Mouse (Mus musculus) ES-E14 (cell line): ENCODE data around the gene Tanc2. TPM values are rescaled to one million over a fixed set of nuclear protein-coding genes. Genes with fewer than 3 reads are reported as not detected.
A peak's percentile ranks its signal among the peaks of the same experiment; 100 is the strongest.

Source experiments
- DNase-seq: peaks from one replicate; pipeline ENCODE4 v3.0.0-alpha.2; 2013; ENCODE audit warnings: low read depth, low spot score
- H3K27ac ChIP-seq: 2 replicates; pipeline ENCODE4 v1.5.1; 2012; ENCODE audit warnings: low read depth, mild to moderate bottlenecking, low read length, moderate library complexity, mixed read lengths; ENCODE audit not compliant: poor library complexity, insufficient read depth, severe bottlenecking
- H3K36me3 ChIP-seq: 2 replicates; pipeline ENCODE4 v1.6.1; 2012; ENCODE audit warnings: mild to moderate bottlenecking, low read length, moderate library complexity, mixed read lengths; ENCODE audit not compliant: control insufficient read depth, poor library complexity, insufficient read depth, severe bottlenecking
- H3K4me1 ChIP-seq, 2 experiments: fragments of 150-350 bp in 1 of 2; sonication (generic) in 1 of 2; 2 replicates each; pipeline ENCODE4 v1.6.1; 2012; ENCODE audit warnings: low read length in 2 of 2, mild to moderate bottlenecking in 1 of 2, mixed read lengths in 1 of 2; ENCODE audit not compliant: control insufficient read depth in 2 of 2, insufficient read depth in 2 of 2, poor library complexity in 1 of 2
- H3K4me3 ChIP-seq, 2 experiments: fragments of 150-350 bp in 1 of 2; sonication (generic) in 1 of 2; 2 replicates each; pipeline ENCODE4 v1.5.1; 2012; ENCODE audit warnings: low read length in 2 of 2, low read depth in 1 of 2, mild to moderate bottlenecking in 1 of 2, mixed read lengths in 1 of 2; ENCODE audit not compliant: insufficient read depth in 1 of 2, poor library complexity in 1 of 2, severe bottlenecking in 1 of 2
- H3K9ac ChIP-seq: 2 replicates; pipeline ENCODE4 v1.6.1; 2012; ENCODE audit warnings: low read depth, mild to moderate bottlenecking, low read length, mixed read lengths; ENCODE audit not compliant: poor library complexity, insufficient read depth, severe bottlenecking
- H3K9me3 ChIP-seq: fragments of 150-350 bp; sonication (generic); 2 replicates; pipeline ENCODE4 v1.6.1; 2012; ENCODE audit warnings: low read depth, mild to moderate bottlenecking, low read length; ENCODE audit not compliant: control insufficient read depth, insufficient read depth
- CHD2 ChIP-seq: IDR thresholded peaks from 2 replicates; pipeline ENCODE4 v1.6.1; 2014; ENCODE audit warnings: mild to moderate bottlenecking, low read depth, low read length, inconsistent platforms
- HCFC1 ChIP-seq: IDR thresholded peaks from 2 replicates; pipeline ENCODE4 v1.6.1; 2012; ENCODE audit warnings: low read length, inconsistent platforms, borderline replicate concordance; ENCODE audit not compliant: insufficient read depth
- MAFK ChIP-seq: IDR thresholded peaks from 2 replicates; pipeline ENCODE4 v1.6.1; 2014; ENCODE audit warnings: mild to moderate bottlenecking, low read depth, low read length, inconsistent platforms; ENCODE audit not compliant: insufficient read depth
- ZC3H11A ChIP-seq: IDR thresholded peaks from 2 replicates; pipeline ENCODE4 v1.6.1; 2012; ENCODE audit warnings: low read depth, mild to moderate bottlenecking, inconsistent platforms, low read length, borderline replicate concordance
- ZNF384 ChIP-seq: IDR thresholded peaks from 2 replicates; pipeline ENCODE4 v1.6.1; 2012; ENCODE audit warnings: low read depth, low read length, inconsistent platforms
- in situ Hi-C, 2 experiments: fragments of 600-800 bp; cut with MboI; formaldehyde crosslinking; loops; one replicate each; pipeline ENCODE4 v1.15.1; 2025; ENCODE audit warnings: low sequenced_read_pairs in 2 of 2, inconsistent platforms in 1 of 2; ENCODE audit not compliant: unreplicated experiment in 2 of 2
- total RNA-seq: library from RNA; depleted of rRNA; stranded (reverse); fragments of 300-350 nt; gene quantifications from 2 replicates; pipeline ENCODE4 v1.2.3, GENCODE M21; 2012

Tanc2 gene
- total RNA-seq, 1 experiment = 5.8 TPM

GRCm38 (mm10) chr11:105777802-105778201 lies 188.0 kb downstream of the Tanc2 start:
- in situ Hi-C loops = no loop called here
- Histone ChIP-seq H3K4me3 (no peak overlapping the region), H3K4me1 (no peaks in the 10 kb centered on the region), H3K36me3 (no peaks in the 10 kb centered on the region), H3K9ac (no peak overlapping the region), H3K27ac (no peak overlapping the region), H3K9me3 (no peaks in the 10 kb centered on the region)
- no peak for TF ChIP-seq HCFC1
- no peak for TF ChIP-seq ZNF384
- TF ChIP-seq ZC3H11A = no peak
- TF ChIP-seq MAFK = peak; percentile 85
- TF ChIP-seq CHD2 = no peak
- DNase-seq = no peak

GRCm38 (mm10) chr11:105792501-105792900 lies 202.7 kb downstream of the Tanc2 start:
- no peak for DNase-seq
- H3K4me1 ChIP-seq = no peaks in the 10 kb centered on the region
- in situ Hi-C loops = no loop called here
- H3K36me3 ChIP-seq = no peaks in the 10 kb centered on the region
- no peak for TF ChIP-seq CHD2
- TF ChIP-seq ZNF384 = no peak
- TF ChIP-seq HCFC1 = no peak
- TF ChIP-seq MAFK = no peak
- TF ChIP-seq ZC3H11A = no peak
- no peaks in the 10 kb centered on the region for H3K9me3 ChIP-seq
- no peak overlapping the region for H3K4me3 ChIP-seq
- no peak overlapping the region for H3K9ac ChIP-seq
- H3K27ac ChIP-seq = no peak overlapping the region

GRCm38 (mm10) chr11:105803686-105804085 lies 213.9 kb downstream of the Tanc2 start:
- in situ Hi-C loops = no loop called here
- Histone ChIP-seq H3K9ac (no peak overlapping the region), H3K4me3 (no peak overlapping the region), H3K9me3 (no peaks in the 10 kb centered on the region), H3K4me1 (no peaks in the 10 kb centered on the region), H3K36me3 (no peaks in the 10 kb centered on the region), H3K27ac (no peak overlapping the region)
- TF ChIP-seq ZNF384 (no peak), CHD2 (no peak), MAFK (no peak), HCFC1 (no peak), ZC3H11A (no peak)
- DNase-seq = no peak

- Histone ChIP-seq H3K27ac (no peak overlapping the region), H3K9me3 (no peaks in the 10 kb centered on the region), H3K4me1 (no peaks in the 10 kb centered on the region), H3K4me3 (no peak overlapping the region), H3K9ac (no peak overlapping the region), H3K36me3 (no peaks in the 10 kb centered on the region)
- in situ Hi-C loops = no loop called here
- no peak for DNase-seq
- TF ChIP-seq HCFC1 = no peak
- no peak for TF ChIP-seq CHD2
These were observed 215.0 kb downstream of the Tanc2 start for GRCm38 (mm10) chr11:105804776-105805175.

- Histone ChIP-seq H3K9me3 (no peaks in the 10 kb centered on the region), H3K36me3 (no peaks in the 10 kb centered on the region), H3K9ac (no peak overlapping the region), H3K4me1 (no peaks in the 10 kb centered on the region), H3K4me3 (no peak overlapping the region), H3K27ac (no peak overlapping the region)
- DNase-seq = no peak
- in situ Hi-C loops = no loop called here
- TF ChIP-seq ZNF384 (no peak), MAFK (no peak), ZC3H11A (no peak), CHD2 (no peak), HCFC1 (no peak)
These were observed 217.3 kb downstream of the Tanc2 start for GRCm38 (mm10) chr11:105807103-105807502.
